Mouse (Mus musculus): Measurements from ENCODE around the gene Far1. TPM values are rescaled to one million over a fixed set of nuclear protein-coding genes. Genes with fewer than 3 reads are reported as not detected.

Far1 gene
- polyA plus RNA-seq, 1 experiment from 2014 or later = 90.8 TPM

DNA sequence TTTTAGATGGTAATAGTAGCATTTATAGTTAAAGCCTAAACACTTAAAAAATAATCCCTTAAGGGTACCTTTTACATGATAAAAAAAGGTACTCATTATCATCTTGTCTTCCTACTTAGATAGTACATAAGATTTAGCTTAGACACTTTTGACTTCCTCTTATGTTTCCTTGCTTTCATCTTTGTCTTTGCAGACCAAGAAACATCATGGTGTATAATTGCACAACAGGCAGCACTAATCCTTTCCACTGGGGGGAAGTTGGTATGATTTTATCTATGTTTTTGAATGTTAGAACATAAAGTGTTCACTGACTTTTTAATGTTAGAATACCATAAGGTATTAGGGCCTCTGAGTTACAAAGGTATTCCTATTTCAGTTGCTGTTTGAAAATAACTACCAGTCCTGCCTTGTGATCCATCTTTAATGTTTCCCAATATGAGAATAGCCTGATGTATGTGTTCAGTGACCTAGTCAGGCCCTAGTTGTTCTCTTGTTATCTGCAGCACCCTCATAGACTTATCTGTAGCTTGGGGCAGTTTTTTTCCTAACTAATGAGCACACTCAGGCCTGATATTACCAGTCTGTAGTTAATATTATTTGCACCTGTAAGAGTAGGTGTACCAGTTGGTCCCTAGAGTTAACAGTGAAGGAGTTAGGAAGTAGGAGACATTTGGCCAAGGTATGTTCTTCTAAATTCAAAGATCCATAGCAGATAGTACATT is 38.3 kb downstream of the Far1 start:
- H3K4me3 ChIP-seq (ENCODE audit: low read length) = no peak overlapping the region
- H3K9me3 ChIP-seq (ENCODE audit: control insufficient read depth, low read length) = no peaks in the 10 kb centered on the region
- H3K36me3 ChIP-seq (ENCODE audit: control insufficient read depth, insufficient read depth, low read length) = peaks cover 25% of the 10 kb centered on the region
- no peak for ATAC-seq (ENCODE audit: low FRiP score, low TSS enrichment)
- no peak overlapping the region for H3K9ac ChIP-seq (ENCODE audit: low read depth, low read length)
- H3K27ac ChIP-seq (ENCODE audit: low read depth, low read length) = no peak overlapping the region
- H3K4me2 ChIP-seq (replicated peaks; ENCODE audit: low read depth, low read length) = no peak overlapping the region
- no peaks in the 10 kb centered on the region for H3K27me3 ChIP-seq (ENCODE audit: control insufficient read depth, insufficient read depth, low read length)
- H3K4me1 ChIP-seq (ENCODE audit: control insufficient read depth, insufficient read depth, low read length) = no peaks in the 10 kb centered on the region

DNA sequence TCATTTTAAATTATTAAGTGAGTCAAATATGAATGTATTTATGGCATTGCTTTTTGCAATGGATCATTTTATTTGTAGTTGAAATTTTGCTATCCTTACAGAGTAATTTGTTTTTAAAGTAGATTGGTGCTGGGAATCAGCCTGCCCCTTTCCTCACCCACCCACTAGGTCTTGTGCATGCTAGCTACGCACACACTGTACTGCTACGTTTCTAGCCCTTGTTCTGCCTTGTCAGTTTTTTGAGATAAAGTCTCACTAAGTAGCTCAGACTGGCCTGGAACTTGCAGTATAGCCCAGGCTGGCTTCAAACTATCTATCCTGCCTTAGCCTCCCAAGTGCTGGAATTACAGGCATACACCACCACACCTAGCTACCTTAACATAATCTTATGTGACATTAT is 38.9 kb downstream of the Far1 start:
- H3K9me3 ChIP-seq (ENCODE audit: control insufficient read depth, low read length) = no peaks in the 10 kb centered on the region
- WGBS = 86% methylated on average over 2 of the region's 2 CpGs
- H3K27me3 ChIP-seq (ENCODE audit: control insufficient read depth, insufficient read depth, low read length) = no peaks in the 10 kb centered on the region
- H3K9ac ChIP-seq (ENCODE audit: low read depth, low read length) = no peak overlapping the region
- no peaks in the 10 kb centered on the region for H3K4me1 ChIP-seq (ENCODE audit: control insufficient read depth, insufficient read depth, low read length)
- H3K27ac ChIP-seq (ENCODE audit: low read depth, low read length) = no peak overlapping the region
- no peak overlapping the region for H3K4me2 ChIP-seq (replicated peaks; ENCODE audit: low read depth, low read length)
- peaks cover 22% of the 10 kb centered on the region for H3K36me3 ChIP-seq (ENCODE audit: control insufficient read depth, insufficient read depth, low read length)
- no peak for ATAC-seq (ENCODE audit: low FRiP score, low TSS enrichment)
- H3K4me3 ChIP-seq (ENCODE audit: low read length) = no peak overlapping the region

DNA sequence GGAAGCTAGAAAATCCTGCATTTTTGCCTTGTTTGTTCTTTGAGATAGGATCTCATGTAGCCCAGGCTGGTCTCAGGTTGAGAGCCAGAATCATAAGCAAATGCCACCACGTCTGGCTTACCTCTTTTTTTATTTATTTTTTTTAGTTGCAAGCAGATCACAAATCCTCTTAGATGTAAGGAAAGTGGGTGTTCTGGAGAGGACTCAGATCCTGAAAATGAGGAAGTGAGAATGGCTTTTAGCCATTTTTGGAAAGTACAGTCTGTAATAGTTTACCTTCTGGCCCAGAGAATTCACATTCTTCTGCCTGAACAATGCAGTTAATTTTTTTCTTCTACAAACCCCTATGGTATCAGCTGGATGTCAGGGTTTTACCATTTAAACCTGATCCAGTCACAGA is 42.5 kb downstream of the Far1 start:
- ATAC-seq (ENCODE audit: low FRiP score, low TSS enrichment) = no peak
- H3K4me3 ChIP-seq (ENCODE audit: low read length) = no peak overlapping the region
- no peak overlapping the region for H3K4me2 ChIP-seq (replicated peaks; ENCODE audit: low read depth, low read length)
- no peak overlapping the region for H3K9ac ChIP-seq (ENCODE audit: low read depth, low read length)
- 84% methylated on average over 1 of the region's 1 CpGs for WGBS
- H3K36me3 ChIP-seq (ENCODE audit: control insufficient read depth, insufficient read depth, low read length) = peaks cover 14% of the 10 kb centered on the region
- H3K27me3 ChIP-seq (ENCODE audit: control insufficient read depth, insufficient read depth, low read length) = no peaks in the 10 kb centered on the region
- no peaks in the 10 kb centered on the region for H3K4me1 ChIP-seq (ENCODE audit: control insufficient read depth, insufficient read depth, low read length)
- no peaks in the 10 kb centered on the region for H3K9me3 ChIP-seq (ENCODE audit: control insufficient read depth, low read length)
- no peak overlapping the region for H3K27ac ChIP-seq (ENCODE audit: low read depth, low read length)

DNA sequence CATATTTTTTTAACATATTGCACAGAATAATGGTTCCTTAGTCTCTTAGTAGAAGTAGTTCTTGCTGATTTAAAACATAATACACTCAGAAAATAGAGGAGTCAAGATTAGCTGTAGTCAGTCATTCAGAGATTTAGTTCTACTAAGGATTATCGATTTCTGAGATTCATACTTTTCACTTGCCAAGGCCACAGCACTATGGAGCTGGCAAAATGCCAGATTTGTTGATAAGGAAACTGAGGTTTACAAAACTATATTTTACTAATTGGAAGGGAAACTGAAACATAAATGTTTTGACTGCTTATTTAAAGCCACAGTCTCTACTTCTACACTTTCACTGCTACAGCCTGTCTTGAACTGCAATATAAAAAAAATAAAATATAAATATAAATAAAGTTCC is 53.3 kb downstream of the Far1 start:
- H3K27ac ChIP-seq (ENCODE audit: low read depth, low read length) = no peak overlapping the region
- peaks cover 10% of the 10 kb centered on the region for H3K36me3 ChIP-seq (ENCODE audit: control insufficient read depth, insufficient read depth, low read length)
- H3K4me2 ChIP-seq (replicated peaks; ENCODE audit: low read depth, low read length) = no peak overlapping the region
- WGBS = 89% methylated on average over 1 of the region's 1 CpGs
- no peaks in the 10 kb centered on the region for H3K27me3 ChIP-seq (ENCODE audit: control insufficient read depth, insufficient read depth, low read length)
- no peak overlapping the region for H3K4me3 ChIP-seq (ENCODE audit: low read length)
- H3K9ac ChIP-seq (ENCODE audit: low read depth, low read length) = no peak overlapping the region
- H3K9me3 ChIP-seq (ENCODE audit: control insufficient read depth, low read length) = no peaks in the 10 kb centered on the region
- no peak for ATAC-seq (ENCODE audit: low FRiP score, low TSS enrichment)
- no peaks in the 10 kb centered on the region for H3K4me1 ChIP-seq (ENCODE audit: control insufficient read depth, insufficient read depth, low read length)

DNA sequence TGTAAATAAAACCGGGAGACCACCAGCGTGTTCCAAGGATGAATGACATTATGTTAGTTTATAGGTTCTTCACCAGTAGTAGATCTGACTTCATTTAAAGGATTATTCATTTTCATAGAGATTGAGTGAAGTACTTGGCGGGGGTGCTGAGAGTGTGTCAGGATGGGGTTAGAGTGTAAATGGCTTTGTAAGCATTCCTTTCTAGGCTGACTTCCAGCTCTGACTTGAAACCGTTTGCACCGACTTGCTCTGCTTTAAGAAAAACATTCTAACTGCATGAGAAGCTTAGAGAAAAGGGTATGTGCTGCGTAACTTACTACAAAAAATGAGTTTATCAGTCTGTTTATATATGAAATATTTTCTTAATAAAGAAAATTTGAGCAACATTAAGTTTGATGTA is 57.5 kb downstream of the Far1 start:
- no peak overlapping the region for H3K27ac ChIP-seq (ENCODE audit: low read depth, low read length)
- no peaks in the 10 kb centered on the region for H3K27me3 ChIP-seq (ENCODE audit: control insufficient read depth, insufficient read depth, low read length)
- no peaks in the 10 kb centered on the region for H3K9me3 ChIP-seq (ENCODE audit: control insufficient read depth, low read length)
- WGBS = 77% methylated on average over 6 of the region's 6 CpGs
- no peak overlapping the region for H3K9ac ChIP-seq (ENCODE audit: low read depth, low read length)
- ATAC-seq (ENCODE audit: low FRiP score, low TSS enrichment) = no peak
- H3K4me2 ChIP-seq (replicated peaks; ENCODE audit: low read depth, low read length) = no peak overlapping the region
- peaks cover 9% of the 10 kb centered on the region for H3K36me3 ChIP-seq (ENCODE audit: control insufficient read depth, insufficient read depth, low read length)
- no peaks in the 10 kb centered on the region for H3K4me1 ChIP-seq (ENCODE audit: control insufficient read depth, insufficient read depth, low read length)
- H3K4me3 ChIP-seq (ENCODE audit: low read length) = no peak overlapping the region

DNA sequence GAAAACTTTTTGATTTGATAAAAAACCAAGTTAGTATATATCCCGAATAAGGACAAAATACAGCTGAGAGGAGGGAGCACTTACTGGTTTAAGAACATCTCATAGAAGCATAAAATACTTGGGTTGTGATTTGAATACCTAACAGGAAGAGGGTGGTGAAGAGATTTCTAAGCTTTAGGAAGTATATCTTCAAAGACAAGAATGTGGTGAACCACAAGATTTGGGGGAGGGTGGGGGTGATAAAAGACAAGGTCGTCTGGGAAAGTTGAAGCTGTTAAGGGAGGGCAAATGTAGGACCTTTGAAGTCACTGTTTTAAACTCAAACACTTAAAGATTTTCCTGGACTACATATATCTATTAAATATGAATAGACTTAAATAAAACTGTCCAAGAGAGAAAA is 59.1 kb downstream of the Far1 start:
- Histone ChIP-seq H3K4me2 (replicated peaks; ENCODE audit: low read depth, low read length) (no peak overlapping the region), H3K27me3 (ENCODE audit: control insufficient read depth, insufficient read depth, low read length) (no peaks in the 10 kb centered on the region), H3K27ac (ENCODE audit: low read depth, low read length) (no peak overlapping the region), H3K4me3 (ENCODE audit: low read length) (no peak overlapping the region), H3K4me1 (ENCODE audit: control insufficient read depth, insufficient read depth, low read length) (no peaks in the 10 kb centered on the region), H3K9me3 (ENCODE audit: control insufficient read depth, low read length) (no peaks in the 10 kb centered on the region), H3K36me3 (ENCODE audit: control insufficient read depth, insufficient read depth, low read length) (peaks cover 6% of the 10 kb centered on the region), H3K9ac (ENCODE audit: low read depth, low read length) (no peak overlapping the region)
- WGBS = 71% methylated on average over 2 of the region's 2 CpGs
- no peak for ATAC-seq (ENCODE audit: low FRiP score, low TSS enrichment)

DNA sequence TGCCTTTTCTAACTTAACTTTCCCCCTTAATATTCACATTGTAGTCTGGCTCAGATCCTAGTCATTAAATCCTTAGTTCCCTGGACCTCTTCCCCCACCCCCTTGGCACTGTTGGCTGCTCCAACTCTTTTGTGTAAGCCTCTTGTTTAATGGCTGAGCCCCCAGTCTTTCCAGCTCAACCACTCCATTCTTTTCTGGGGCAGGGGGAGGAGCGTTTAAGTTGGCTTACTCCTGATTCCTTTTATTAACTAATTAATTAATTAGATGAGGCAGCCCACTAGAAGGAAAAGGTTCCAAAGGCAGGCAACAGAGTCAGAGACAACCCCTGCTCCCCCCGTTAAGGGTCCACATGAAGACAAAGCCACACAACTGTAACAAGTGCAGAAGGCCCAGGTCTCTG is 68.5 kb downstream of the Far1 start:
- WGBS = 88% methylated on average over 2 of the region's 2 CpGs

DNA sequence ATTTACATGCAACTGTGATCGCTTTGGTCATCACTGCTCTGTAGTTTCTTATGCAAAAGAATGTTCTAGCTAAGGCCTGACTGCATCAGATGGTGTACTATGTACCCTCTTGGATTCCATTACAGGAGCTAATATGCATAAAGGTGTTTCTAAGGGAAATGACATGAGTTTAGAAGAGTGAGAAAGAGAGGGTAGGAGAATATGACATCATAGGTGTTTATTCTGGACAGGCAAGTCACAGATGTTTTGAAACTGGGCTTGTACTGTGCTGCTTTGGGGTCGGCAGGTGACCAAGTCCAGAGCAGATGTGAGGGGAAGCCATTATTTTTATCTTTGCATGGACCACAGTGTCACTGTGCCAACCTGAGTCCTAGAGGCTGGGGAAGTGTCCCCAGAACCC is 75.6 kb downstream of the Far1 start:
- 92% methylated on average over 2 of the region's 2 CpGs for WGBS
- Histone ChIP-seq H3K27me3 (ENCODE audit: control insufficient read depth, insufficient read depth, low read length) (no peaks in the 10 kb centered on the region), H3K27ac (ENCODE audit: low read depth, low read length) (peak overlapping the region; percentile 55; the same call in 1 of the 2 replicates), H3K9ac (ENCODE audit: low read depth, low read length) (no peak overlapping the region), H3K4me3 (ENCODE audit: low read length) (no peak overlapping the region), H3K4me2 (replicated peaks; ENCODE audit: low read depth, low read length) (no peak overlapping the region), H3K4me1 (ENCODE audit: control insufficient read depth, insufficient read depth, low read length) (0 out of 2 replicates have a peak, but pooled peaks cover 4% of the 10 kb centered on the region), H3K9me3 (ENCODE audit: control insufficient read depth, low read length) (no peaks in the 10 kb centered on the region), H3K36me3 (ENCODE audit: control insufficient read depth, insufficient read depth, low read length) (no peaks in the 10 kb centered on the region)
- no peak for ATAC-seq (ENCODE audit: low FRiP score, low TSS enrichment)

More for the DNA sequence above, 68.5 kb downstream of the Far1 start:
- H3K9me3 ChIP-seq (ENCODE audit: control insufficient read depth, low read length) = no peaks in the 10 kb centered on the region
- no peak overlapping the region for H3K4me3 ChIP-seq (ENCODE audit: low read length)
- H3K9ac ChIP-seq (ENCODE audit: low read depth, low read length) = no peak overlapping the region
- no peaks in the 10 kb centered on the region for H3K27me3 ChIP-seq (ENCODE audit: control insufficient read depth, insufficient read depth, low read length)
- no peak overlapping the region for H3K4me2 ChIP-seq (replicated peaks; ENCODE audit: low read depth, low read length)
- ATAC-seq (ENCODE audit: low FRiP score, low TSS enrichment) = no peak
- no peak overlapping the region for H3K27ac ChIP-seq (ENCODE audit: low read depth, low read length)
- H3K4me1 ChIP-seq (ENCODE audit: control insufficient read depth, insufficient read depth, low read length) = no peaks in the 10 kb centered on the region
- H3K36me3 ChIP-seq (ENCODE audit: control insufficient read depth, insufficient read depth, low read length) = no peaks in the 10 kb centered on the region

DNA sequence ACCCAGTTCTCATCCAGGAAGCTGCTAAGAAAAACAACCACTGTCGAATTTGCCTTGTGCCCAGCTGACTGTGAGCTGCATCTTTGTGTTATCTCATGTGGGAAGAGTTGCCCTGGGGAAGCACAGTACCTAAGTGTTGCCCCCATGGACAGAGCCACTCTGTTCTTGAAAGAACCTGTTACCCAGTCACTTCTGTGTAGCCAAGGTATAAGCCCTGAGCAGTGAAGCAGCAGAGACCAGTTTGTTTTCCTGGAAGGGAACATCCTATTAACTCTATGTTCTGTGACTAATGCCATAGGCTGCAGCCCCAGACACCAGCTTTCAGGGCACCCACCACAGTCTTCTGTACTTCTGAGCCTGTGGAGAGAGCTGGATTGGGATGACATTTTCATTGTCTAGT is 76.7 kb downstream of the Far1 start:
- no peak overlapping the region for H3K9ac ChIP-seq (ENCODE audit: low read depth, low read length)
- no peaks in the 10 kb centered on the region for H3K36me3 ChIP-seq (ENCODE audit: control insufficient read depth, insufficient read depth, low read length)
- ATAC-seq (ENCODE audit: low FRiP score, low TSS enrichment) = no peak
- WGBS = 50% methylated on average over 1 of the region's 1 CpGs
- no peaks in the 10 kb centered on the region for H3K9me3 ChIP-seq (ENCODE audit: control insufficient read depth, low read length)
- 0 out of 2 replicates have a peak, but pooled peaks cover 4% of the 10 kb centered on the region for H3K4me1 ChIP-seq (ENCODE audit: control insufficient read depth, insufficient read depth, low read length)
- peak overlapping the region; percentile 86 for H3K27ac ChIP-seq (ENCODE audit: low read depth, low read length)
- no peaks in the 10 kb centered on the region for H3K27me3 ChIP-seq (ENCODE audit: control insufficient read depth, insufficient read depth, low read length)
- no peak overlapping the region for H3K4me2 ChIP-seq (replicated peaks; ENCODE audit: low read depth, low read length)
- H3K4me3 ChIP-seq (ENCODE audit: low read length) = no peak overlapping the region

All from kidney, embryonic 14.5 days (tissue).